Mouse (Mus musculus): Measurements from ENCODE around the gene Camta2.

DNA sequence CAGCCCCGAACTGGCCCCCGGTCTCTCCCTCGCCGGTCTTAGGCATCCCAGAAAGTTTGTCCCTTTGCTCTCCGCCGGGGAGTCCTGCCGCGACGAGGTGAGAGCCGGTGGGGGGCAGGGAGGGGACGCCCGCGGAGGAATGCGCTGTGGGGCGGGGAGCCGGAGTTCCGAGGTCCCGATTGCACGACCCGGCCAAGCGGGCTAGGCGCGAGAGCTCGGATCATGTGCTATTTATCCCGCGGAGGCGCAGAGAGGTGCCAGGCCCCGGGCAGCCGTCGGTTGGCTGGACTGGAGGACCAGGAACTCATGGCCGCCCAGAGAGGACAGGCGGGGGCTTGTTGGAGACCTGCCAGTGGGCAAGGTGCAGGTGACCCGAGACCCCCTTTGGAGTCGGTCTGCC lies 12.7 kb upstream of the Camta2 start:
- TF ChIP-seq CTCF (IDR thresholded peaks at IDR 0.05; ENCODE audit: low read depth) (no peak), EP300 (IDR thresholded peaks at IDR 0.05; ENCODE audit: low read depth) (no peak; the same call in 1 of the 2 replicates)
